Mouse (Mus musculus) left cerebral cortex, adult 2 months (tissue): ENCODE data around the gene Ckb. TPM values are rescaled to one million over a fixed set of nuclear protein-coding genes. Genes with fewer than 3 reads are reported as not detected.

ENCODE experiments used
- DNase-seq, 2 experiments: peaks; one replicate each; pipeline ENCODE4 v3.0.0; 2021 to 2022; ENCODE audit warnings: low spot score in 2 of 2, mixed read lengths in 1 of 2; ENCODE audit errors: extremely low spot score in 1 of 2
- H3K27ac ChIP-seq: fragments of 200-600 bp; 2 replicates; pipeline ENCODE4 v1.8.1; 2022
- H3K4me3 ChIP-seq: fragments of 200-600 bp; 2 replicates; pipeline ENCODE4 v1.8.1; 2022
- CTCF ChIP-seq: fragments of 200-600 bp; IDR thresholded peaks from 2 replicates; pipeline ENCODE4 v1.8.1; 2022; ENCODE audit warnings: antibody characterized with exemption, mild to moderate bottlenecking, moderate library complexity
- intact Hi-C: fragments of 180-260 bp; cut with DNase I; formaldehyde crosslinking; loops from one replicate; pipeline ENCODE4 v1.15.1; 2025
- total RNA-seq, 2 experiments: library from RNA; stranded (reverse); gene quantifications; 2 replicates each; pipeline ENCODE4 v1.2.3; 2021

Ckb gene
- total RNA-seq, 2 experiments from 2014 or later = 1,837 to 1,872 TPM

DNA sequence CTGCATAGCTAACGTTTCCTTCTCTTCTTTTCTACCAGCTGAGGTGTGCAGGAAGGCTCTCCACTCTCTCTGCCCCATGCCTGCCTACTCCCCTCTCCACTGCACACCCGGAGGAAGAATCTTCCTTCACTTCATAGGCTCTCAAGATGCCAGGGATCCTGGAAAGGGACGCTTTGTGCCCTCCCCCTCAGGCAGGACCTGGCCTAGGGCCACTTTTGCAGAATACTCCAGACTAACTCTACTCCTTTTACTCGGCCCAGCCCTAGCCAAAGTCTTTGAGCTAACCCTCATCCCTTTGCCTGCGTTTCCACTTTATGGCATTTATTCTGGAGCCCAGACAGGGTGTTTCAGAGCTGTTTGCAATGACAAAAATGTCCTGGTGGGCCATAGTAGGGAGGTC is 5.3 kb upstream of the Ckb start:
- peak overlapping the region; percentile 82 for H3K4me3 ChIP-seq
- intact Hi-C loops = no loop called here
- DNase-seq = no peak
- no peak for TF ChIP-seq CTCF
- H3K27ac ChIP-seq = peak overlapping the region; percentile 93

DNA sequence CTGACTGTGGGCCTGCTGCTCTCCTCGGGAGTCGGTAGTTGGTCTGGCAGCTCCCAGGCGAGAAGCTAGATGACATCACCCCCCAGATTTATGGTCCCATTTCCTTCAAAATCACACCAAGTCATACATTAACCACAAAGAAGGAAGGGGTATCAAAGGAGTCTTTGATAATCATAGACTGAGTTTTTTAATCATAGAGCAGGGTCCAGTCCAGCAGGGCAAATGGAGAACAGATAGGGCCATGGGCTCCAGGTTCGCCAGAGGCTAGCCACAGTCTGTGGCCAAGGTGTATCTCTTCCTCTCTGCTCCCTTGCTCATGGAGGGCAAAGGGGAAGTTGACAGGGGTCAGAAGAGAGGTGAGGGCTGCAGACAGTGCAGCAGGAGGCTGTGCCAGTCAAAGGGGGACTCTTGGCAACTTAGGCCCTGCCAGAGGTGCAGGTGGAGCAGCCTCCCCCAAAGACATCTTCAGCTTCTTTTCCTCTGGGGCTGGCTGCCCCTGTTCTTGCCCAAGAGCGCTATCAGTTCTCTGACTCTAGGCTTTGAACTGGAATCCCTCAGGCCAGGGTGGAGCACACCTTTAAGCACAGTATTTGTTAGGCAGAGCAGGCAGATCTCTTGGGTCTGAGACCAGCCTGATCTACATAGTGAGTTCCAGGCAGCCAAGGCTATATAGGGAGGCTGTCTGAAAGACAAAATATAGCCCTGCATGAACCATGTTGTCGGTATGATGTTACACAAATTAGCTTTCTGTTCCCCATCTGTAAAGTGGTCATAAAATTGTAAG is 3.9 kb upstream of the Ckb start:
- intact Hi-C loops = no loop called here
- no peak overlapping the region for H3K27ac ChIP-seq

DNA sequence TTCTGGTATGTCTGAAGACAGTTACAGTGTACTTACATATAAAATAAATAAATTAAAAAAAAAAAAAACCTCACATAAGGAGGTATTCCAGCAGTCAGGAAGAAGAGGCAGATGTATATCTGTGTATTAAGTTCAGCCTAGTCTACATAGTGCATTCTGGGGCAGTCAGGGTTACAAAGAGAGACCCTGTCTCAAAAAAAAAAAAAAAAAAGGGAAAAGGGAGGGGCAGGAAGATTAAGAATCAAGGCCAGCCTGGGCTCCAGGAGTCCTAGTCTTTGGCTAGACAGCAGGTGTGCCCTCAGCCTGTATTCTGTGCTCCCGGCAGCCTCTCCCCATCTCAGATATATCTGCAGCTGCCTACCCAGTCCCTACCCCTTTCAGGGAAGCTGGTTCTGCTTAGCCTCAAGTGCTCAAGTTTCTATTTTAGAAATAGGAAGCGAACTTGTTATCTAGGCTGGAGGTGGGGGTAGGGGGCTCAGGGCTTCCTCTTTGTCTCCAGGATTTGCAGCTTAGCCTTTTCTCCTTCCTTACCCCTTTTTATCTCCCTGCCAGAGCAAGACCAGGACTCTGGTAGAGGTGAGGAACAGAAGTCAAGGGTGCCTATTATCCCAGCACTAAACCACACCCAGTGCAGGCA is 2.8 kb upstream of the Ckb start:
- no peak for DNase-seq
- no peak overlapping the region for H3K4me3 ChIP-seq
- no peak for TF ChIP-seq CTCF
- H3K27ac ChIP-seq = no peak overlapping the region
- intact Hi-C loops = no loop called here

More for the DNA sequence above, 3.9 kb upstream of the Ckb start:
- no peak for DNase-seq
- no peak overlapping the region for H3K4me3 ChIP-seq
- TF ChIP-seq CTCF = no peak

DNA sequence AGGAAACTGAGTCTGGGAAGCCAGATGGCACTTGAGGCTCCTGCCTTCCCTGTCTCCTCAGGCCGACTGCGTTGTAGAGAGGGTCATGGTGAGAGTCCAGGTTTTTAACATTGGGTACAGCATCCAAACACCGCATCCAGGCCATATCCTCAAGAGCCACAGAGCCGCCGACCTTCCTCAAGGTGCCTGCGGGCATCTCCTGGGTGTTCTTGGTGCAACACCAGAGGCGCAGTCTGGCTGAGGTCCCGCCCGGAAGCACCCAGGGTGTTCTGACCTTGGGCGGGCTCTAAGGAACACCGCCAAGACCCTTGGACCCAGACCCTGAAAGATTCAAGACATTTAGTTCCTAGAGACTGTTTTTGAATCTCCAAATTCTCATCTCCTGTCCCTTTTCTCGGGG is 443 bp upstream of the Ckb start:
- H3K27ac ChIP-seq = peak overlapping the region; percentile 99
- TF ChIP-seq CTCF = no peak
- no peak for DNase-seq
- intact Hi-C loops = loop anchor here (1.0 kb wide), 1 partner anchor 22 kb away; no protein-coding TSS in a partner anchor
- H3K4me3 ChIP-seq = peak overlapping the region; percentile 100

DNA sequence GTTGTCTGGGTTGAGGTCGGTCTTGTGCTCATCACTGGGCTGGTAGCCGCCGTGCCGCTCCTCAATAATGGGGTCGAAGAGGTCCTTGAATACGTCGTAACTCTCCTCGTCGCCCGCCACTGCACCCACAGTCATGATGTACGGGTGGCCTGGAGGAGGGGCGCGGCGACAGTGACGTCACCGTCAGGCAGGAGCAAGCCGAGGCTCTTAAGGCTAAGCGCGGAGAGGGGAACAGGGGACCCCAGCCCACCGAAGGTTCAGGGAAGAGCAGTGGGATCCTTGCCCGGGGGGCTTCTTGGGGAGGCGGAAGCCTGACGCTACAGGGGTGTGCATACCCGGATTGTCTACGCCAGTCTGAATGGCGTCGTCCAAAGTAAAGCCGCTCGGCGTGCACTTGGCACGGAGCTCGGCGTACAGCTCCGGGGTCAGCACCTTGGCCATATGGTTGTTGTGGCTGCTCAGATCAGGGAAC is 671 bp downstream of the Ckb start:
- intact Hi-C loops = no loop called here
- Histone ChIP-seq H3K27ac (peak overlapping the region; percentile 99), H3K4me3 (peak overlapping the region; percentile 100)
- TF ChIP-seq CTCF = no peak
- DNase-seq = peak; percentile 79

DNA sequence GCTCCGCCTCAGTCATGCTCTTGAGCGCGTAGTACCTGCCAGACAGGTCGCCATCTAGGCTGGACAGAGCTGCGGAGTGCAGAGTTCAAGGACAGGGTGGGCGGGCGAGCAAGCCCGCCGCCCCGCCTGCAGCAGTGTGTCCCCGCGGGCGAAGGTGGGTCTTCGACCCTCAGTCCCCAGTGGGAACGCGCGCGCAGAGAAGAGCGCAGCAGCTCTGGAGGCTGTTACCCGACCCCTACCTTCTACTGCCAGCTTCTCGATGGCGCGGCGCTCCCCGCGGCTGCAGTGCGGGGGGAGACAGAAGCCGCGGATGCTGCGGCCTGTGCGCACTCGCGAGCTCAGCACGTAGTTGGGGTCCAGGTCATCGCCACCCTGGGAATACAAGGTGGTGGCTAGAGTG is 1.2 kb downstream of the Ckb start:
- DNase-seq = no peak
- no peak for TF ChIP-seq CTCF
- Histone ChIP-seq H3K27ac (peak overlapping the region; percentile 99), H3K4me3 (peak overlapping the region; percentile 100)
- intact Hi-C loops = no loop called here

DNA sequence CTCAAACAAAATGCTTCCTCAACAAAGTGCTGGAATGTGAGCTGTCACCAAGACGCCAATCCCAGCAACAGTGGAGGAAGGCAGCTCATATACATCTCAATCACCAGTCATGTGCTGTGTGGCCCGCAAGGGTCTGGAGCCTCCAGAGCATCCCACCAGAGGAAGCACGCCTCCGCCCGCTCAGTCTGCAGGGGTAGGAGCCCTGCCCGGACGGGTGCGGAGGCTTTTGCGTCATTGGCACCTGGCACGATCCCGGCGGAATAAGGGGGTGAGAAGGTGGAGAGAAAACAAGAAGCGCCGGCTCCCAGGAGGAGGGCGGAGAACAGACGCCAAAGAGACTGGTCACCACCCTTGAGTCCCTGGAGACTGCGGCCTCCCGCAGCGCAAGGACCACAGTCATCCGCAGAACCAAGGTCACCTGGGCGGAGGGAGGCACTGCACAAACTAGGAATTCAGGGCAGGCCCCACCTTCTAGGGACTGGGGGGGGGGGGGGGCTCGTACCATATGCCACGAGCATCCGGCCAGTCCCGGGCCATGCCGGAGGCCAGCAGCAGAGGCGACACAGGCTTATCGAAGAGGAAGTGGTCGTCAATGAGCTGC is 1.7 kb downstream of the Ckb start:
- peak; percentile 74 to 82 for DNase-seq
- H3K4me3 ChIP-seq = peak overlapping the region; percentile 100
- H3K27ac ChIP-seq = peak overlapping the region; percentile 99
- intact Hi-C loops = no loop called here
- TF ChIP-seq CTCF = no peak

DNA sequence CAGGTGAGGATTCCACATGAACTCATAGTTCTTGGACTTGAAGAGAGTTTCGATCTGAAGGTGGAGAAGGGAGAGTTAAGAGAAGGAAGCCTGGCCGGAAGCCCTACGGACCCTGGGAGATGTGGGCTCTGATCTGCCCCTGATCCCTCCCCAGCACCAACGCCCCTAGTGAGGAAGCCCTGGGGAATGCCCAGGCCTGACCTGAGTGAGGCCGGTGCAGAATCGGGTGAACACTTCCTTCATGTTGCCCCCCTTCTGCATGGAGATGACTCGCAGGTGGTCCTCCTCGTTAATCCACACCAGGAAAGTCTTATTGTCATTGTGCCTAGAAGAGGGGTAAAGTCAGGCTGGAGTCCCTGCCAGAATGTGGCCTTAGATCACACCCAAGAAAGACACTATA is 2.2 kb downstream of the Ckb start:
- no peak for DNase-seq
- intact Hi-C loops = loop anchor here (2.0 to 5.0 kb wide), 3 partner anchors 42 to 142 kb away; partner anchors contain the start of genes Apopt1, Bag5, Xrcc3 and Zfyve21
- peak overlapping the region; percentile 100 for H3K4me3 ChIP-seq
- no peak for TF ChIP-seq CTCF
- H3K27ac ChIP-seq = peak overlapping the region; percentile 99

DNA sequence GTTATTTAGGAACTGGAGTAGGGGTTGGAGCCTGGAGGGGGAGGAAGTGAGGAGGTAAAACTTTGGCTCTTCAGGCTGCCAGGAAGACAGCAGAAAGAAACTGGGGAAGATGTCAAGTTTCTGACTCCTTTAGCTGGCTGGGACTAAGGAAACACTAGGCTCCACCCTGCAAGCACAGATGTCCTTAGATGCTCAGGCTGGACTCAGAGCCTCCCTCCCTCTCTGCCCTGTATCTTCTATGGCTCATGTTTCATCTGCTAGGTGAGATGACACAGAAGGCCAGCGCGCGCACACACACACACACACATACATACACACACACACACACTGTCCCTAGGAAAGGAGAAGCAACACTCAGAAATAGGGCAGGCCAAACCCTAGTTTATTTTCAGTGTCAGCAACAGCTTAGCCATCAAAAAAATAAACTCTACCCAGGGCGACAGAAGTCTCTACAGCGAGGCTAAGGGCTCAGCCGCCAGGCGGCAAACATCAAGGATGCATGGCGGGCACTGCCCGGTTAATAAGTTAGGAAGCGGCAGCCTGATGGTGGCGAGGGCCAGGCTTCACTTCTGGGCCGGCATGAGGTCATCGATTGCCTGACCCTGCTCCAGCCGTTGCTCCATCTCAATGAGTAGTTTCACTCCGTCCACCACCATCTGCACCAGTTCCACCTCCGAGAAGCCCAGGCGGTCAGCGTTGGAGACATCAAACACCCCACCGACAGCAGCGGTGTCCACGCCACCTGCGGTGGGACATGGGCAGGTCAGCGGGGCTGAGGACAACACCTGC is 2.9 kb downstream of the Ckb start:
- DNase-seq = no peak
- peak overlapping the region; percentile 100 for H3K4me3 ChIP-seq
- TF ChIP-seq CTCF = no peak; the same call in 1 of the 2 replicates
- intact Hi-C loops = loop anchor here (1.0 to 5.0 kb wide), 5 partner anchors 27 to 143 kb away; partner anchors contain the start of genes Apopt1, Bag5, Xrcc3 and Zfyve21
- peak overlapping the region; percentile 99 for H3K27ac ChIP-seq

DNA sequence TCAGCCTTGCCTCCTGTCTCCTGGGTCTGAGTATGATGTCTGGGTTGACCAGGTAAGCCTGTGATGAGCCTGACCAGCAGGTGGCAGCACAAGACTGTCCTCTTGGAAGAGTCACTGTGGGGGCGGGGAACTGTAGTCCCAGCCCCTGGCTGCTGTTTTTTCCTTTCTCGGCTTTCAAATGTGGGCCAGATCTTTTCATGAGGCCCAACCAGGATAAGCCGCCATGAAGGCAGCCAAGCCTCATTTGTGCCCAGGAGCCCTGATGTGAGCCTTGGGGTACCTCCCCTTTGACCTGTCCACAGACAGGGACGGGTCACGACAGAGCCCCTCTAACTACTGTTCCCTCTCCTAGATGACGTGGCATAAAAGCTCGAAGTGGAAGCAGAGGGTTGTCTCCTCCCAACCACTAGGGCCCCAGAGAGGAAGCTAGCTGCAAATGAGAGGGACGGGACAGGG is 3.7 kb downstream of the Ckb start:
- peak overlapping the region; percentile 100 for H3K4me3 ChIP-seq
- DNase-seq = peak; percentile 92 to 97
- TF ChIP-seq CTCF = peak; percentile 91
- H3K27ac ChIP-seq = peak overlapping the region; percentile 99
- intact Hi-C loops = loop anchor here (1.0 to 5.0 kb wide), 5 partner anchors 28 to 144 kb away; partner anchors contain the start of genes Apopt1, Bag5, Xrcc3 and Zfyve21

DNA sequence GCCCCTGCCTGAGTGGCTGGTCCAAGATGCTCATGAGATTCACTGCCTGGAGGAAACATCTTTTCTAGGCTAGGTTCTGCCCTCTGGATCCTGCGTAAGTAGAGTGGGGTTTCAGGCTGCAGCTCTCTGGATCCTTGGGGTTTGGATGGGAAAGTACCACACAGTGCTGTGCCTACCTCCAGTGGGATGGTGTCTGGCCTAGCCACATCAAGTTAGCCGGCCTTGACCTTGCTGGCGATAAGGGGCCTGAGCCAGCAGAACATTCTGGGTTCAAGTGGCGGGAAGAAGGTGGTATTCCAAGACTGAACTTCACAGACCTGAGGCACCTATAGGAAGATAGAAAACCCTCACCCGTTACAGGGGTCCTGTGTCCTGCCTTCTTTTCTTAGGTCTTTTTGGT is 4.7 kb downstream of the Ckb start:
- TF ChIP-seq CTCF = no peak
- intact Hi-C loops = loop anchor here (5.0 kb wide), 2 partner anchors 45 to 145 kb away; partner anchors contain the start of genes Apopt1, Bag5, Xrcc3 and Zfyve21
- Histone ChIP-seq H3K4me3 (no peak overlapping the region), H3K27ac (peak overlapping the region; percentile 99)
- no peak for DNase-seq
